Mouse (Mus musculus): Measurements from ENCODE around the gene Ybx2. TPM values are rescaled to one million over a fixed set of nuclear protein-coding genes. Genes with fewer than 3 reads are reported as not detected.
A peak's percentile ranks its signal among the peaks of the same experiment; 100 is the strongest.

The Ybx2 gene
- polyA plus RNA-seq, 1 experiment = 60.5 TPM

DNA sequence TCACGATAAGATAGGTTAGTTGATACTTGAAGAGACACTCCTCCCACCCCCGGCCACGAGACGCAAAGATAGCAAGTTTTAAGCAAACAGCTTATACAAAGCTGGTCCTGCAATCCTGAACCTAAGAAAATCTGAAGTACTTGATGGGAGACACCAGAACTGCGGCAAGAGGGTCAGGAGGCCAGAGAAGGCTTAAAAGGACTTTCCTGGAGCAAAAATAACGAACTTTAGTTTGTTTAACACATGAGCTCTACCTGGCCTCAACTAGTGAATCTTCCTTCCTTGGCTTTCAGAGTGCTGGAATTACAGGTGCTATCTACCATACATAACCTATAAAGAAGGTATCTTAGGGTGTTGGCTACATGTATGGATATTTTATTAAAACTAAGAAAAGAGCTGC is 915 bp upstream of the Ybx2 start:
- H3K27me3 ChIP-seq (replicated peaks; ENCODE audit: control insufficient read depth, insufficient read depth, low read length) = 0 out of 2 replicates have a peak, but pooled peaks cover 1% of the 10 kb centered on the region
- WGBS = 23% methylated on average over 6 of the region's 6 CpGs
- H3K27ac ChIP-seq (ENCODE audit: insufficient read depth, low read depth, low read length) = no peak overlapping the region
- H3K4me3 ChIP-seq (ENCODE audit: insufficient read depth, low read depth, low read length) = no peak overlapping the region
- no peak for DNase-seq
- no peak for TF ChIP-seq CTCF (conservative IDR thresholded peaks at IDR 0.05; ENCODE audit: insufficient read depth, insufficient read length, low read depth, low read length)
- no peak for TF ChIP-seq POLR2A (IDR thresholded peaks at IDR 0.05; ENCODE audit: low read depth, low read length)
- H3K4me1 ChIP-seq (ENCODE audit: control insufficient read depth, insufficient read depth, low read length) = peaks cover 9% of the 10 kb centered on the region
- no peaks in the 10 kb centered on the region for H3K36me3 ChIP-seq (ENCODE audit: control insufficient read depth, insufficient read depth, low read length)

DNA sequence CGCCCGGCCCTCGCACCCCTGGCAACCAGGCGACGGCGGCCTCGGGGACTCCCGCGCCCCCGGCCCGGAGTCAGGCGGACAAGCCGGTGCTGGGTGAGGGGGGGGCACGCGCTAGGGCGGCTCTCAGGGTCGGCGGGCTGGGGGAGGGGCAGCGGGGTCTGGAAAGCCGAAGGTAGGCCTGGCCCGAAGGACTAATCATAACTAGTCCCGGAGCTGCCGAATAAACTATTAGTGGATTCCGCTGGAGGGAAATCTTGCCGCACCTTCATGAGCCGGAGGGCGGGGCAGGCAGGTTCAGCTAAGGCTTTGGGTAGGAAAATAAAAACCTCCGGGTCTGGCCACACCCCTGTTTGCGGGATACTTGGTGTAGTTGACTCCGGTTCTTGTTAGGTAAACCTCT is 560 bp downstream of the Ybx2 start:
- DNase-seq = peak; percentile 57
- WGBS = 2% methylated on average over 26 of the region's 30 CpGs
- no peaks in the 10 kb centered on the region for H3K36me3 ChIP-seq (ENCODE audit: control insufficient read depth, insufficient read depth, low read length)
- 0 out of 2 replicates have a peak, but pooled peaks cover 1% of the 10 kb centered on the region for H3K27me3 ChIP-seq (replicated peaks; ENCODE audit: control insufficient read depth, insufficient read depth, low read length)
- TF ChIP-seq CTCF (conservative IDR thresholded peaks at IDR 0.05; ENCODE audit: insufficient read depth, insufficient read length, low read depth, low read length) (no peak), POLR2A (IDR thresholded peaks at IDR 0.05; ENCODE audit: low read depth, low read length) (no peak)
- peaks cover 9% of the 10 kb centered on the region for H3K4me1 ChIP-seq (ENCODE audit: control insufficient read depth, insufficient read depth, low read length)
- peak overlapping the region; percentile 13 for H3K4me3 ChIP-seq (ENCODE audit: insufficient read depth, low read depth, low read length)
- H3K27ac ChIP-seq (ENCODE audit: insufficient read depth, low read depth, low read length) = peak overlapping the region; percentile 68

DNA sequence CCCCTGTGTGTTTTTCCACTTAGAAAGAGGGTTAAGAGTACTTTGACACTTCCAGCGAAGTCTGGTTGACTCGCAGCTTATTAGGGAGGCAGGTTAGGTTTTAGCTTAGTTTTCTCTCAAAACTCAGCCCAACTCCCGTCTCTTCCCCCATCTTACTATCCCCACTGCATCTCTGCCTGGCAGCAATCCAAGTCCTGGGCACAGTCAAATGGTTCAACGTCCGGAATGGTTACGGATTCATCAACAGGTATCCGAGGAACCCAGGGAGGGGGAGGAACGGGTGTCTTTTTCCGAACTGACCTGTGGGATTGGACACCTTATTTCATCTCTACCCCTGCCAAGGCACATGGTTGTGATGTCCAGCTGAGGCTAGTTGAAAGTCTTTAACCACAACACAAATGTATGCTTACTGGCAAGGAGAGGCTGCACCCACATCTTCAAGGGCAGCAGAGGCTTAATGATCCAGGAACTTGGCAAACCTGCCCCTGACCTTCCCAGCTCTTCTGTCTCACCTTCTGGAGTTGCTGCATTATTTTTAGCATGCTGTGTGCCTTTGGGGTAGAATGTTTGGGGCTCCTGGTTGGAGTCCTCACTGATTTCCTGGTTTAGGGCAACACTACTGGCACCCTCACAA is 1.2 kb downstream of the Ybx2 start:
- H3K27me3 ChIP-seq (replicated peaks; ENCODE audit: control insufficient read depth, insufficient read depth, low read length) = 0 out of 2 replicates have a peak, but pooled peaks cover 1% of the 10 kb centered on the region
- peak overlapping the region; percentile 13; the same call in 1 of the 2 replicates for H3K4me3 ChIP-seq (ENCODE audit: insufficient read depth, low read depth, low read length)
- peak; percentile 66 for DNase-seq
- peak overlapping the region; percentile 68 for H3K27ac ChIP-seq (ENCODE audit: insufficient read depth, low read depth, low read length)
- 16% methylated on average over 9 of the region's 9 CpGs for WGBS
- no peaks in the 10 kb centered on the region for H3K36me3 ChIP-seq (ENCODE audit: control insufficient read depth, insufficient read depth, low read length)
- H3K4me1 ChIP-seq (ENCODE audit: control insufficient read depth, insufficient read depth, low read length) = peaks cover 9% of the 10 kb centered on the region
- TF ChIP-seq CTCF (conservative IDR thresholded peaks at IDR 0.05; ENCODE audit: insufficient read depth, insufficient read length, low read depth, low read length) (no peak), POLR2A (IDR thresholded peaks at IDR 0.05; ENCODE audit: low read depth, low read length) (no peak)

DNA sequence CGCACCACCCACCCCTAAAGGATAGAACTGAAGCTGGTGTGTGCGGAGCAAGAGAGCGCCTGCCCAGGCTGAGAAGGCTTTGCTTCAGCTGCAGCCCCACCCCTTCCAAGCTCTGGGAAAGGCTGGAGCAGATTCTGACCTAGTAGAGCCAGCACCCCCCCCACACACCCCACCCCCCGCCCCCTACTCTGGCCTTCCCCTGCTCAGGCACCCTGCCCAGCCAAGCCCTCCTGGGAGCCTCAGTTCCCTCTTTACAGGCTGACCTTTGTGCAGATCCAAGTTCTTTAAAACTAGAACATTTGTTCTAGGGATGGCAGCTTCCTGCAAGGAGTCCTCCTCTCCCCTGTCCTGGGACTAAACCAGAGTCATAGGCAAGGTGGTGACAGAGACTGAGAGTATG is 1.8 kb downstream of the Ybx2 start:
- Histone ChIP-seq H3K4me3 (ENCODE audit: insufficient read depth, low read depth, low read length) (no peak overlapping the region), H3K36me3 (ENCODE audit: control insufficient read depth, insufficient read depth, low read length) (no peaks in the 10 kb centered on the region), H3K4me1 (ENCODE audit: control insufficient read depth, insufficient read depth, low read length) (peaks cover 9% of the 10 kb centered on the region), H3K27ac (ENCODE audit: insufficient read depth, low read depth, low read length) (peak overlapping the region; percentile 68), H3K27me3 (replicated peaks; ENCODE audit: control insufficient read depth, insufficient read depth, low read length) (0 out of 2 replicates have a peak, but pooled peaks cover 1% of the 10 kb centered on the region)
- TF ChIP-seq CTCF (conservative IDR thresholded peaks at IDR 0.05; ENCODE audit: insufficient read depth, insufficient read length, low read depth, low read length) = no peak
- no peak for TF ChIP-seq POLR2A (IDR thresholded peaks at IDR 0.05; ENCODE audit: low read depth, low read length)
- 29% methylated on average over 4 of the region's 4 CpGs for WGBS
- DNase-seq = peak; percentile 57

DNA sequence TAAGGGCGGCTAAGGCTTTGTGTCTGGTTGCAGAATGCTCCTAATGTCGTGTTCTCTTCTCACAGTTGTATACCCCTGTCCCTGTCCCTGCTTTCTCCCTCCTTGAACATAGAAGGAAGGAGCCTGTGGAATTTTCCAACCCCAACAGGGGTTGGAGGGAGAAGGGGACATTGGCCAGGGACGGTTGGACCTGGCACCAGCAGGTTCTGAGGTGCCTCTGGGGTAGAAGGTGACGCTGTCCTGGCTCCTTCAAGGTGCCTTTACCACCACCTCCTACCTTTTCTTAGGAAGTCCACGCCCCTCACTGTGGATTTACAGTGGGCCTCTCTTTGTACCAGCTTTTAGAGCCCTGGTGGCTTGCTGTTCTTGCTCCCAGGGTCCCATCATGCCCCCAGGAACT is 2.2 kb downstream of the Ybx2 start:
- WGBS = 53% methylated on average over 5 of the region's 5 CpGs
- DNase-seq = peak; percentile 44
- Histone ChIP-seq H3K27ac (ENCODE audit: insufficient read depth, low read depth, low read length) (peak overlapping the region; percentile 73), H3K27me3 (replicated peaks; ENCODE audit: control insufficient read depth, insufficient read depth, low read length) (0 out of 2 replicates have a peak, but pooled peaks cover 1% of the 10 kb centered on the region), H3K4me1 (ENCODE audit: control insufficient read depth, insufficient read depth, low read length) (peaks cover 9% of the 10 kb centered on the region), H3K36me3 (ENCODE audit: control insufficient read depth, insufficient read depth, low read length) (no peaks in the 10 kb centered on the region), H3K4me3 (ENCODE audit: insufficient read depth, low read depth, low read length) (no peak overlapping the region)
- no peak for TF ChIP-seq CTCF (conservative IDR thresholded peaks at IDR 0.05; ENCODE audit: insufficient read depth, insufficient read length, low read depth, low read length)
- no peak for TF ChIP-seq POLR2A (IDR thresholded peaks at IDR 0.05; ENCODE audit: low read depth, low read length)

DNA sequence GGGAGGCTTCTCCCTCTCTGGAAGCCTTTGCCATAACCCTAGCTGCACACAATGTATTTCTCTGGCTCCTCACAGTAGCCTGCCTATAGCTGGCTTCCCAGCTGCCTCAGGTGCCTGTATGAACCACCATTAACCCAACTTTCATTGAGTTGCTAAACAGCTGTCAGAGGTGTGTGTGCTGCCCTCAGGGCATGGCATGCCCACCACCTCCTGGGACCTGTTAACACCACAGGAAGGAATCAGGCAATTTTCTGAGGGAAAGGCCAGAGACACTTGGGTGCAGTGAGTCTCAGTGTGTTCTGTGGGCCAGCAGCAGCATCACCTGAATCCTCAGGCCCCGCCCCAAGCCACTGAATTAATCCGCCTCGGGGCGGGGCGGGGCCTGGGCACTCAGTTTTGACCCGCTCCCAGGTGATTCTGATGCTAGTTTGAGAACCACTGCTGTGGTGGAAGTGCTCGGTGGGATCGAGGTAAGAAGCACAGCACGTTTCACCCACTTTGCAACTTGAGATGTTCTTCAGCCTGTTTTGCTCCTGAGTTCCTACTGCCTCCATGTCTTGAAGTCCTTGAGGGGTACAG is 2.9 kb downstream of the Ybx2 start:
- peaks cover 9% of the 10 kb centered on the region for H3K4me1 ChIP-seq (ENCODE audit: control insufficient read depth, insufficient read depth, low read length)
- no peak overlapping the region for H3K4me3 ChIP-seq (ENCODE audit: insufficient read depth, low read depth, low read length)
- H3K27ac ChIP-seq (ENCODE audit: insufficient read depth, low read depth, low read length) = peak overlapping the region; percentile 73
- DNase-seq = peak; percentile 40
- TF ChIP-seq POLR2A (IDR thresholded peaks at IDR 0.05; ENCODE audit: low read depth, low read length) = no peak
- no peak for TF ChIP-seq CTCF (conservative IDR thresholded peaks at IDR 0.05; ENCODE audit: insufficient read depth, insufficient read length, low read depth, low read length)
- no peaks in the 10 kb centered on the region for H3K36me3 ChIP-seq (ENCODE audit: control insufficient read depth, insufficient read depth, low read length)
- H3K27me3 ChIP-seq (replicated peaks; ENCODE audit: control insufficient read depth, insufficient read depth, low read length) = 0 out of 2 replicates have a peak, but pooled peaks cover 1% of the 10 kb centered on the region
- WGBS = 49% methylated on average over 9 of the region's 9 CpGs

DNA sequence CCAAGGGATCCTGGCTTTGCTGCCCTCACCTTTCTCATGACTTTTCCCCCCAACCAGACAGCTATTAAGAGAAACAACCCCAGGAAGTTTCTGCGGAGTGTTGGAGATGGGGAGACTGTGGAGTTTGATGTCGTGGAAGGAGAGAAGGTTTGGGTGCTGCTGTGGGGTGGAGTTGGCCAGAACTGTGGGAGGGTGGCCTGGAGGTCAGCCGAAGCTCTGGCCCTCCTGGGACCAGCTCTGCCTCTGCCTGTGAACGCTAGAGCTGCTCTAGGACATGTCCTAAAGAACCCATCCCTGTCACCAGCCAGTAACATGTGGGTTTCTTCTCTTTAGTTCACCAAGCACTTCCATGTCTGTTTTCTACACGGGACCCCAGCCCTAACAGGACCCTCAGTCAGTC is 3.6 kb downstream of the Ybx2 start:
- no peak for DNase-seq
- peaks cover 9% of the 10 kb centered on the region for H3K4me1 ChIP-seq (ENCODE audit: control insufficient read depth, insufficient read depth, low read length)
- H3K27me3 ChIP-seq (replicated peaks; ENCODE audit: control insufficient read depth, insufficient read depth, low read length) = 0 out of 2 replicates have a peak, but pooled peaks cover 1% of the 10 kb centered on the region
- 0 out of 2 replicates have a peak overlapping the region, but pooled peaks have one; percentile 73 for H3K27ac ChIP-seq (ENCODE audit: insufficient read depth, low read depth, low read length)
- WGBS = 63% methylated on average over 5 of the region's 5 CpGs
- TF ChIP-seq POLR2A (IDR thresholded peaks at IDR 0.05; ENCODE audit: low read depth, low read length) = no peak
- no peak for TF ChIP-seq CTCF (conservative IDR thresholded peaks at IDR 0.05; ENCODE audit: insufficient read depth, insufficient read length, low read depth, low read length)
- no peaks in the 10 kb centered on the region for H3K36me3 ChIP-seq (ENCODE audit: control insufficient read depth, insufficient read depth, low read length)
- no peak overlapping the region for H3K4me3 ChIP-seq (ENCODE audit: insufficient read depth, low read depth, low read length)
